Mouse (Mus musculus) natural killer cell, adult 2 months (primary cell): ENCODE data around the gene Dennd4a.

ENCODE experiments used
- DNase-seq, 2 experiments: peaks; one replicate each; pipeline ENCODE4 v3.0.0; 2022; ENCODE audit warnings: low spot score in 2 of 2

Dennd4a gene

GRCm38 (mm10) chr9:64956337-64956736, 145.2 kb downstream of the Dennd4a start:
- peak; percentile 30 to 35 for DNase-seq

GRCm38 (mm10) chr9:64957276-64957675, 146.1 kb downstream of the Dennd4a start:
- no peak for DNase-seq

GRCm38 (mm10) chr9:64960117-64960977, 149.2 kb downstream of the Dennd4a start, which contains the start of gene Ints14:
Gene Ints14, plus strand, starts transcription at chr9:64960905.
- peak; percentile 93 to 96 for DNase-seq

GRCm38 (mm10) chr9:64960978-64961320, 149.8 kb downstream of the Dennd4a start:
- DNase-seq: no peak
